In genomic region chr15:10469641-10470150, GRCm38 (mm10) we compare ENCODE assay signal across 8 mouse cellular contexts. TPM values are rescaled to one million over a fixed set of nuclear protein-coding genes. Genes with fewer than 3 reads are reported as not detected.
A peak's percentile ranks its signal among the peaks of the same experiment; 100 is the strongest.
DNase-seq lines count a peak whose midpoint lies in the region; ATAC-seq and TF ChIP-seq lines count a peak whose summit lies in the region.

No protein-coding gene starts in this region.

- peak overlapping the region; percentile 95 for H3K9ac ChIP-seq in liver, adult 2 months (ENCODE audit: low read depth, low read length)
- peak overlapping the region; percentile 83 for H3K9ac ChIP-seq in embryonic facial prominence, embryonic 12.5 days
- H3K9ac ChIP-seq in stomach, embryonic 16.5 days (ENCODE audit: low read length) = peak overlapping the region; percentile 90

- POLR2A ChIA-PET in Patski (lab: Charles Lee) = interaction anchor here (0.6 to 2.2 kb wide), 3 partner anchors 15 to 1398 kb away, joined by 3 to 7 read pairs (median 3); partner anchors contain the start of gene Brix1

- no peak for TF ChIP-seq POLR2A in liver, adult 2 months (IDR thresholded peaks at IDR 0.05; ENCODE audit: extremely low read depth, insufficient read depth, low read length)

- peaks cover 24% of the 10 kb centered on the region for H3K79me2 ChIP-seq in liver, adult 2 months (ENCODE audit: control insufficient read depth, insufficient read depth, low read length)

- peak overlapping the region; percentile 90 for H3K4me2 ChIP-seq in embryonic facial prominence, embryonic 12.5 days (replicated peaks)
- H3K4me2 ChIP-seq in stomach, embryonic 16.5 days (ENCODE audit: low read depth, low read length) = peak overlapping the region; percentile 85

- H3K4me1 ChIP-seq in liver, adult 2 months (ENCODE audit: control insufficient read depth, insufficient read depth, low read length) = peaks cover 2% of the 10 kb centered on the region; the same call in 1 of the 2 replicates
- H3K4me1 ChIP-seq in embryonic facial prominence, embryonic 12.5 days = peaks cover 4% of the 10 kb centered on the region; the same call in 1 of the 2 replicates
- peaks cover 4% of the 10 kb centered on the region; the same call in 1 of the 2 replicates for H3K4me1 ChIP-seq in stomach, embryonic 16.5 days (ENCODE audit: control insufficient read depth, insufficient read depth, low read length)

- no peaks in the 10 kb centered on the region for H3K9me3 ChIP-seq in embryonic facial prominence, embryonic 12.5 days
- no peaks in the 10 kb centered on the region for H3K9me3 ChIP-seq in stomach, embryonic 16.5 days (replicated peaks; ENCODE audit: control insufficient read depth, low read length)

- peaks cover 1% of the 10 kb centered on the region; the same call in 1 of the 2 replicates for H3K36me3 ChIP-seq in liver, adult 2 months (ENCODE audit: control insufficient read depth, insufficient read depth, low read length)
- H3K36me3 ChIP-seq in embryonic facial prominence, embryonic 12.5 days = no peaks in the 10 kb centered on the region
- no peaks in the 10 kb centered on the region for H3K36me3 ChIP-seq in stomach, embryonic 16.5 days (ENCODE audit: control insufficient read depth, insufficient read depth, low read length)

- peak overlapping the region; percentile 99 for H3K4me3 ChIP-seq in liver, adult 2 months (ENCODE audit: insufficient read depth, low read depth, low read length)
- peak overlapping the region; percentile 86 for H3K4me3 ChIP-seq in embryonic facial prominence, embryonic 12.5 days
- H3K4me3 ChIP-seq in stomach, embryonic 16.5 days (replicated peaks; ENCODE audit: low read length) = peak overlapping the region; percentile 87

- no peak for TF ChIP-seq CTCF in liver, adult 2 months (IDR thresholded peaks at IDR 0.05; ENCODE audit: low read depth, low read length)
- TF ChIP-seq CTCF in Patski (IDR thresholded peaks at IDR 0.05) = no peak

- ATAC-seq in Patski = peak; percentile 60
- ATAC-seq in embryonic facial prominence, embryonic 12.5 days (ENCODE audit: insufficient number of reproducible peaks, insufficient read depth, low FRiP score, low TSS enrichment) = no peak
- peak; percentile 16 for ATAC-seq in inflammation-experienced regulatory T-cells, adult 6 months
- ATAC-seq in megakaryocyte, adult 5-6 weeks (ENCODE audit: poor library complexity, severe bottlenecking) = peak; percentile 19
- peak; percentile 35; the same call in 1 of the 2 replicates for ATAC-seq in stomach, embryonic 16.5 days (ENCODE audit: insufficient read depth, low FRiP score)

- H3K27ac ChIP-seq in liver, adult 2 months (replicated peaks; ENCODE audit: insufficient read depth, low read depth, low read length) = peak overlapping the region; percentile 89
- peak overlapping the region; percentile 83 for H3K27ac ChIP-seq in embryonic facial prominence, embryonic 12.5 days
- peak overlapping the region; percentile 88 for H3K27ac ChIP-seq in stomach, embryonic 16.5 days (ENCODE audit: low read length)

- in situ Hi-C loops in Patski (cut with MboI; ENCODE audit: low pct_unique_long_range_greater_than_20kb) = no loop called here

- CTCF ChIA-PET in Patski (lab: Charles Lee) = no interaction called here

- H3K27me3 ChIP-seq in liver, adult 2 months (ENCODE audit: control insufficient read depth, insufficient read depth, low read length) = no peaks in the 10 kb centered on the region
- no peaks in the 10 kb centered on the region for H3K27me3 ChIP-seq in Patski
- H3K27me3 ChIP-seq in embryonic facial prominence, embryonic 12.5 days = no peaks in the 10 kb centered on the region
- no peaks in the 10 kb centered on the region for H3K27me3 ChIP-seq in stomach, embryonic 16.5 days (ENCODE audit: control insufficient read depth, insufficient read depth, low read length)

- peak; percentile 20 for DNase-seq in liver, adult 2 months (ENCODE audit: extremely low read depth, low read depth, low spot score)
- DNase-seq in liver = no peak
- no peak for DNase-seq in Patski (ENCODE audit: low read depth, low spot score)
- no peak for DNase-seq in adrenal gland, postnatal 36 days

- WGBS in liver, adult 2 months = under 1% methylated on average over 39 of the region's 40 CpGs
- under 1% methylated on average over 40 of the region's 40 CpGs for WGBS in embryonic facial prominence, embryonic 12.5 days
- WGBS in stomach, embryonic 16.5 days = under 1% methylated on average over 40 of the region's 40 CpGs

RNA-seq across cellular contexts. Expression of gene Dnajc21, which starts 0.6 kb away (rescaled TPM):
- total RNA-seq in liver, adult 2 months (2014; rRNA removed) = 6.8 and 7.6 TPM in 2 replicates
- 0.76 and 1.3 TPM in 2 replicates for polyA plus RNA-seq in liver, adult 2 months (2012; rRNA removed)
- 34.2 TPM for polyA plus RNA-seq in Patski (2021)
- polyA plus RNA-seq in embryonic facial prominence, embryonic 12.5 days (2016; fragmentation: Nextera tagmentation; extraction: Ambion mirVana) = 16.1 and 16.9 TPM in 2 replicates
- 10 to 100 TPM; 13.1 to 15.4 (median 15.0) TPM for polyA plus RNA-seq in inflammation-experienced regulatory T-cells, adult 6 months (2017; shearing (Covaris generic))
- total RNA-seq in megakaryocyte, adult 5-6 weeks (2015) = 35.1 and 36.9 TPM in 2 replicates
- 37.5 and 42.2 TPM in 2 replicates for total RNA-seq in megakaryocyte, adult 5-6 weeks (2017)
- polyA plus RNA-seq in stomach, embryonic 16.5 days (2015; fragmentation: Nextera tagmentation; extraction: Ambion mirVana) = 7.3 and 7.4 TPM in 2 replicates
- total RNA-seq in adrenal gland, postnatal 36 days (2021) = 10 to 100 TPM; 39.6 to 46.3 TPM

RNA-seq across cellular contexts. Expression of gene Brix1, which starts 16.1 kb away (rescaled TPM):
- 6.8 and 8.0 TPM in 2 replicates for total RNA-seq in liver, adult 2 months (2014; rRNA removed)
- polyA plus RNA-seq in liver, adult 2 months (2012; rRNA removed) = 1.4 and 1.6 TPM in 2 replicates
- polyA plus RNA-seq in Patski (2021) = 41.2 TPM
- polyA plus RNA-seq in embryonic facial prominence, embryonic 12.5 days (2016; fragmentation: Nextera tagmentation; extraction: Ambion mirVana) = 114 and 126 TPM in 2 replicates
- 100 to 1,000 TPM; 128 to 160 (median 154) TPM for polyA plus RNA-seq in inflammation-experienced regulatory T-cells, adult 6 months (2017; shearing (Covaris generic))
- 34.3 and 49.4 TPM in 2 replicates for total RNA-seq in megakaryocyte, adult 5-6 weeks (2015)
- 15.1 and 15.9 TPM in 2 replicates for total RNA-seq in megakaryocyte, adult 5-6 weeks (2017)
- polyA plus RNA-seq in stomach, embryonic 16.5 days (2015; fragmentation: Nextera tagmentation; extraction: Ambion mirVana) = 83.5 and 105 TPM in 2 replicates
- total RNA-seq in adrenal gland, postnatal 36 days (2021) = 10 to 100 TPM; 53.0 to 55.1 TPM

RNA-seq across cellular contexts. Expression of gene Rad1, which starts 16.1 kb away (rescaled TPM):
- total RNA-seq in liver, adult 2 months (2014; rRNA removed) = 4.3 and 6.6 TPM in 2 replicates
- polyA plus RNA-seq in liver, adult 2 months (2012; rRNA removed) = 3.7 and 4.6 TPM in 2 replicates
- polyA plus RNA-seq in Patski (2021) = 19.0 TPM
- polyA plus RNA-seq in embryonic facial prominence, embryonic 12.5 days (2016; fragmentation: Nextera tagmentation; extraction: Ambion mirVana) = 41.1 and 41.7 TPM in 2 replicates
- polyA plus RNA-seq in inflammation-experienced regulatory T-cells, adult 6 months (2017; shearing (Covaris generic)) = 10 to 100 TPM; 26.5 to 33.0 (median 26.6) TPM
- 14.9 and 17.1 TPM in 2 replicates for total RNA-seq in megakaryocyte, adult 5-6 weeks (2015)
- total RNA-seq in megakaryocyte, adult 5-6 weeks (2017) = 11.1 and 11.9 TPM in 2 replicates
- polyA plus RNA-seq in stomach, embryonic 16.5 days (2015; fragmentation: Nextera tagmentation; extraction: Ambion mirVana) = 23.4 and 28.5 TPM in 2 replicates
- 10 to 100 TPM; 14.5 to 14.9 TPM for total RNA-seq in adrenal gland, postnatal 36 days (2021)

Comparison
In these comparisons a context has a peak if more than half of its experiments do, and no peak if none do; other contexts are left out.
1. RNA of gene Brix1, which starts 16.1 kb away (polyA plus RNA-seq): 128 to 160 TPM in inflammation-experienced regulatory T-cells, adult 6 months, 114 to 126 TPM in embryonic facial prominence, embryonic 12.5 days, 83.5 to 105 TPM in stomach, embryonic 16.5 days and 41.2 TPM in Patski (single experiment); 1.4 to 1.6 TPM in liver, adult 2 months; every median in the first group is over 10 times any median in the second.
2. Peak in every context shown above with its lines, with median percentiles within 50 percentile points of each other: H3K27ac ChIP-seq, H3K4me3 ChIP-seq and H3K9ac ChIP-seq.